Mouse (Mus musculus) stomach, embryonic 14.5 days (tissue): ENCODE data around the gene Tcp10a. TPM values are rescaled to one million over a fixed set of nuclear protein-coding genes. Genes with fewer than 3 reads are reported as not detected.
"Not testable (repeated sequence)": the region's sequence is repeated elsewhere in the genome, so short reads cannot be mapped to it uniquely, and the experiment has no call there.

Experiments
- ATAC-seq: fragments of 200-750 bp; cut with Nextera tagmentation; 2 replicates; pipeline ENCODE4 v1.8.0; 2017; ENCODE audit warnings: low read depth, moderate TSS enrichment; ENCODE audit not compliant: insufficient number of reproducible peaks, insufficient read depth, low FRiP score
- H3K27ac ChIP-seq: fragments of 300-500 bp; sonication (generic); 2 replicates; pipeline ENCODE4 v1.5.1; 2014; ENCODE audit warnings: mild to moderate bottlenecking, low read length, moderate library complexity, mixed read lengths
- H3K27me3 ChIP-seq: fragments of 300-500 bp; sonication (generic); 2 replicates; pipeline ENCODE4 v1.6.1; 2014; ENCODE audit warnings: low read length, control low read depth, mixed read lengths; ENCODE audit not compliant: control insufficient read depth, insufficient read depth
- H3K36me3 ChIP-seq: fragments of 300-500 bp; sonication (generic); 2 replicates; pipeline ENCODE4 v1.6.1; 2014; ENCODE audit warnings: mild to moderate bottlenecking, control low read depth, low read length, moderate library complexity, mixed read lengths; ENCODE audit not compliant: control insufficient read depth, insufficient read depth
- H3K4me1 ChIP-seq: fragments of 300-500 bp; sonication (generic); 2 replicates; pipeline ENCODE4 v1.6.1; 2014; ENCODE audit warnings: low read length, control low read depth, mixed read lengths; ENCODE audit not compliant: control insufficient read depth, insufficient read depth
- H3K4me2 ChIP-seq: fragments of 300-500 bp; sonication (generic); replicated peaks from 2 replicates; pipeline ENCODE4 v1.6.1; 2014; ENCODE audit warnings: low read depth, low read length, control low read depth
- H3K4me3 ChIP-seq: fragments of 300-500 bp; sonication (generic); 2 replicates; pipeline ENCODE4 v1.5.1; 2014; ENCODE audit warnings: low read depth, low read length, control low read depth
- H3K9ac ChIP-seq: fragments of 300-500 bp; sonication (generic); replicated peaks from 2 replicates; pipeline ENCODE4 v1.6.1; 2014; ENCODE audit warnings: low read depth, mild to moderate bottlenecking, control low read depth, low read length, moderate library complexity, mixed read lengths
- H3K9me3 ChIP-seq: fragments of 300-500 bp; sonication (generic); 2 replicates; pipeline ENCODE4 v1.6.1; 2016; ENCODE audit warnings: low read depth, low read length, control low read depth; ENCODE audit not compliant: control insufficient read depth
- WGBS: fragments of 180-500 bp; shearing (Covaris S2); extraction: QIAGEN DNeasy Blood & Tissue Kit; methylation state at CpG from one replicate; pipeline ENCODE4 v1.1.7; 2014; 5-methylcytosine and 5-hydroxymethylcytosine counted together
- polyA plus RNA-seq: library from polyadenylated mRNA; unstranded; fragments of >200 nt; fragmentation: Nextera tagmentation; extraction: Ambion mirVana; gene quantifications from 2 replicates; pipeline ENCODE4 v1.2.1, GENCODE M21; 2014

The Tcp10a gene
- polyA plus RNA-seq, 1 experiment from 2014 or later: not detected

- WGBS: 59% methylated on average over 8 of the region's 8 CpGs
- not testable (repeated sequence) for H3K4me3 ChIP-seq, H3K9ac ChIP-seq, H3K27me3 ChIP-seq, H3K27ac ChIP-seq, H3K36me3 ChIP-seq, H3K9me3 ChIP-seq, H3K4me1 ChIP-seq, H3K4me2 ChIP-seq
- peak; percentile 54; the same call in 1 of the 2 replicates for ATAC-seq
Measured at GRCm38 (mm10) chr17:7306278-7307196, 17.9 kb upstream of the Tcp10a start.

DNA sequence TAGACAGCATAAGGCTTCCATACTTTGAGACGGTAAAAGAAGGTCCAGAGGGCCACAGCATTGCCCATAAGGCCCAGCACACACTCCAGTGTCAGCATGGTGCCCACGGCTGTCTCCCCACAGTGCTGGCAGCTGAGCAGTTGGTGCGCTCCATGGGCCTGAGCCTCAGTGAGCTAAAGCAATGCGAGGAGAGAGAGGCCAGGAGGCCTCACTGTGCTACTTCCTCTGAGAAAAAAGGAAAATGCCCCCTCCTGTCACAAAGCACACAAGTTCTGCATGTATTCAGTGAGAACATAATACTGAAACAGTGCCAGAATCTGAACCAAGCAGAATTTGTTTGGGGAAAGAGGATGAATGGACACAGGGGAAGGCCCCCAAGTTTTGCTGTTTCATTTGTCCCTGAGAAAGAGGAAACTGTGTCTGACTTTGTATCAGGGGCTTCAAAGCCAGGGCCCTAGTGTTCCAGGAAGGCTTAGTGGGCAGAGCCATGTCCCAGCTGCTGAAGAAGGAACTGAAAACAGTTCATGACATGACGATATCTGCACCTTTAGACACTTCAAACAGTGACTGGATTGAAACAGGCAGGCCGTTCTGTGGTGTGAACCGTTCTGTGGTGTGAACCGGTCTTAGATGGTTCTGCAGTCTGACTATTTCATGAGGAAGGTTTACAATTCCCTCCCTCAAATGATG lies 8.6 kb upstream of the Tcp10a start:
- H3K27me3 ChIP-seq, H3K36me3 ChIP-seq, H3K27ac ChIP-seq, H3K4me2 ChIP-seq, H3K4me3 ChIP-seq, H3K9ac ChIP-seq, H3K4me1 ChIP-seq, ATAC-seq, H3K9me3 ChIP-seq: not testable (repeated sequence)
- WGBS: 87% methylated on average over 6 of the region's 8 CpGs

GRCm38 (mm10) chr17:7319789-7320188 lies 4.7 kb upstream of the Tcp10a start:
- not testable (repeated sequence) for H3K4me1 ChIP-seq, H3K27ac ChIP-seq, H3K27me3 ChIP-seq, H3K36me3 ChIP-seq, H3K9me3 ChIP-seq, H3K4me2 ChIP-seq, H3K9ac ChIP-seq, H3K4me3 ChIP-seq, ATAC-seq
- 75% methylated on average over 6 of the region's 6 CpGs for WGBS

- not testable (repeated sequence) for H3K27ac ChIP-seq
Measured at GRCm38 (mm10) chr17:7326415-7326814, 2.0 kb downstream of the Tcp10a start.

DNA sequence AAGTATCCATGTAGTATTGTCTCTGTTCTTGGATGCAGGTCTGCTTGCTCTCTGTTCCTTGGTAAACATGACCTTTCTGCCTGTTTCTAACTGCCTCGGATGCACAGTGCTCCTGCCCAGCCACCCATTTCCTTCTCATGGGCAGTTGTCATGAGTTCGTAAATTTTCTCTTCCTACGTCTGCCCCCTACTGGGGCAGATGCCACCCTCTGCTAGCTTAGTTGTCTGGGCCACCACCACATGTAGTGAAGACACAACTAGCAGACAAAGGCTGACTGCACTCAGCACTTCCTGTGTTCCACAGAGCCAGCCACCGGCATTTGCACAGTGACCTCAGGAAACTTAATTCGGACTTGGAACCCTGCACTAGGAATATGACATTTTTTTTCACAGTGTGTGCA lies 8.3 kb downstream of the Tcp10a start:
- ATAC-seq, H3K4me3 ChIP-seq, H3K36me3 ChIP-seq, H3K4me1 ChIP-seq, H3K27ac ChIP-seq, H3K27me3 ChIP-seq, H3K4me2 ChIP-seq, H3K9ac ChIP-seq, H3K9me3 ChIP-seq: not testable (repeated sequence)
- WGBS: 81% methylated on average over 3 of the region's 5 CpGs

More at GRCm38 (mm10) chr17:7326415-7326814, 2.0 kb downstream of the Tcp10a start:
- H3K9ac ChIP-seq, H3K9me3 ChIP-seq, H3K27me3 ChIP-seq, H3K36me3 ChIP-seq, H3K4me1 ChIP-seq, ATAC-seq, H3K4me2 ChIP-seq, H3K4me3 ChIP-seq: not testable (repeated sequence)
- 50% methylated on average over 5 of the region's 8 CpGs for WGBS

DNA sequence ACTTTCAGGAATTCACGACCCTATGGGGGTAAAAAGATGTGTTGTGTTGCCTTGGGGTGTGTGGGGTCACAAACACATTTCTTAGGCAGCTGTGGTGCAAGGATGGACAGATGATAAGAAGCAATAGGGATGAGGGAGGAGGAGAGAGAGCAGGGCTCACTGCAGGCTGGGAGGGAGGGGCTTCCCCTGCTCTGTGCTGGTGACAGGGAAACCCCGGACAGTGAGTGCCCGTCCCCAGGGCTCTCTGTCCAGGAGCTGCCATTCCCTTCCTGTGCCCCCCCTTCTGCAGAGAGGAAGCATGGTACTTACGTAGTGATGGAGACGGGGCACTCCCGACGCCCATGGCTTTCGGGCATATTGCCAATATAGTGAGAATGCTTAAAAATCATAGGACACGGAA lies 12.9 kb downstream of the Tcp10a start:
- not testable (repeated sequence) for H3K27ac ChIP-seq, H3K9ac ChIP-seq, H3K36me3 ChIP-seq, H3K4me1 ChIP-seq, H3K9me3 ChIP-seq, H3K27me3 ChIP-seq, H3K4me2 ChIP-seq, H3K4me3 ChIP-seq, ATAC-seq
- 76% methylated on average over 7 of the region's 9 CpGs for WGBS

- not testable (repeated sequence) for H3K4me2 ChIP-seq, H3K9me3 ChIP-seq, ATAC-seq, H3K9ac ChIP-seq, H3K4me3 ChIP-seq, H3K36me3 ChIP-seq, H3K4me1 ChIP-seq, H3K27ac ChIP-seq, H3K27me3 ChIP-seq
- 68% methylated on average over 2 of the region's 3 CpGs for WGBS
Measured at GRCm38 (mm10) chr17:7348765-7349164, 24.3 kb downstream of the Tcp10a start.

DNA sequence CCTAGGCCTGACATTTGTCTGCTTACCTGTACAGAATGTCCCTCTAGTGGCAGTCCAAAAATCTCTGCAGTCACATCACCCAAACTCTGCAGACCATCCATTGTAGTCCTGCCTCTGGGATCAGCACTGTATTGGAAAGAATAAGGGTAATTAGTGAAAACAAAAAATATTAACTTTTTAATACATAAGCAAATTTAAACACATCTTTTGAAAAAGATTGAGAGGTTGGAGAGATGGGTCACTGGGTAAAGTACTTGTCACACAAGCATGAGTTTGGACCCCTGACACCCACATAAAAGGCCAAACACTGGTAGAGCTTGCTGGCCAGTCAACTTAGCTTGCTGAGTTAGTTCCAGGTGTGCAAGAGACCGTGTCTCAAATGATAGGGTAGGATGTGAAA lies 28.1 kb downstream of the Tcp10a start, which contains the start of gene Ttll2:
Ttll2 (minus strand) TSS at position 101 of the 400 bp plus-strand sequence.
- not testable (repeated sequence) for H3K4me1 ChIP-seq, H3K4me3 ChIP-seq, H3K4me2 ChIP-seq, H3K27ac ChIP-seq, ATAC-seq, H3K36me3 ChIP-seq, H3K27me3 ChIP-seq, H3K9me3 ChIP-seq, H3K9ac ChIP-seq
- 89% methylated on average over 1 of the region's 1 CpGs for WGBS
